Mouse (Mus musculus): ENCODE data around the gene Maats1. TPM values are rescaled to one million over a fixed set of nuclear protein-coding genes. Genes with fewer than 3 reads are reported as not detected.

Maats1 gene
- polyA plus RNA-seq, 1 experiment from 2014 or later, result not detected

GRCm38 (mm10) chr16:38383683-38384082 is 41.7 kb upstream of the Maats1 start:
- WGBS, result 81% methylated on average over 2 of the region's 2 CpGs
- no peak overlapping the region for H3K9ac ChIP-seq (ENCODE audit: low read length)
- no peak for ATAC-seq (ENCODE audit: insufficient number of reproducible peaks, insufficient read depth, low FRiP score, low read depth)
- peaks cover 6% of the 10 kb centered on the region for H3K36me3 ChIP-seq (ENCODE audit: control insufficient read depth, insufficient read depth, low read length)
- no peak overlapping the region for H3K4me3 ChIP-seq (ENCODE audit: control insufficient read depth in 1 of 2, insufficient read depth in 1 of 2, low read depth in 1 of 2, low read length in 2 of 2)
- no peaks in the 10 kb centered on the region for H3K27me3 ChIP-seq (ENCODE audit: control insufficient read depth, insufficient read depth, low read length)
- H3K27ac ChIP-seq (replicated peaks in 1 of 2; ENCODE audit: control insufficient read depth in 1 of 2, insufficient read depth in 1 of 2, low read depth in 2 of 2, low read length in 2 of 2), result no peak overlapping the region
- no peak overlapping the region for H3K4me2 ChIP-seq (ENCODE audit: low read length)
- H3K4me1 ChIP-seq (ENCODE audit: control insufficient read depth in 2 of 2, insufficient read depth in 2 of 2, low read length in 2 of 2), result 0 out of 4 replicates have a peak, but pooled peaks cover 0 to 4% of the 10 kb centered on the region in 2 experiments
- H3K9me3 ChIP-seq (ENCODE audit: control insufficient read depth, low read length), result no peaks in the 10 kb centered on the region

- Histone ChIP-seq H3K27me3 (ENCODE audit: control insufficient read depth, insufficient read depth, low read length) (no peaks in the 10 kb centered on the region), H3K9ac (ENCODE audit: low read length) (no peak overlapping the region), H3K4me1 (ENCODE audit: control insufficient read depth in 2 of 2, insufficient read depth in 2 of 2, low read length in 2 of 2) (peaks cover 12 to 26% of the 10 kb centered on the region in 2 experiments; a peak in 3 of 4 replicates), H3K4me3 (ENCODE audit: control insufficient read depth in 1 of 2, insufficient read depth in 1 of 2, low read depth in 1 of 2, low read length in 2 of 2) (no peak overlapping the region), H3K9me3 (ENCODE audit: control insufficient read depth, low read length) (no peaks in the 10 kb centered on the region), H3K27ac (replicated peaks in 1 of 2; ENCODE audit: control insufficient read depth in 1 of 2, insufficient read depth in 1 of 2, low read depth in 2 of 2, low read length in 2 of 2) (no peak overlapping the region), H3K4me2 (ENCODE audit: low read length) (no peak overlapping the region), H3K36me3 (ENCODE audit: control insufficient read depth, insufficient read depth, low read length) (peaks cover 41% of the 10 kb centered on the region)
- WGBS, result 89% methylated on average over 3 of the region's 3 CpGs
- no peak for ATAC-seq (ENCODE audit: insufficient number of reproducible peaks, insufficient read depth, low FRiP score, low read depth)
These were observed 38.0 kb upstream of the Maats1 start for GRCm38 (mm10) chr16:38379926-38380325.

- Histone ChIP-seq H3K4me3 (ENCODE audit: control insufficient read depth in 1 of 2, insufficient read depth in 1 of 2, low read depth in 1 of 2, low read length in 2 of 2) (no peak overlapping the region), H3K27ac (replicated peaks in 1 of 2; ENCODE audit: control insufficient read depth in 1 of 2, insufficient read depth in 1 of 2, low read depth in 2 of 2, low read length in 2 of 2) (no peak overlapping the region), H3K4me2 (ENCODE audit: low read length) (no peak overlapping the region), H3K27me3 (ENCODE audit: control insufficient read depth, insufficient read depth, low read length) (no peaks in the 10 kb centered on the region), H3K4me1 (ENCODE audit: control insufficient read depth in 2 of 2, insufficient read depth in 2 of 2, low read length in 2 of 2) (peaks cover 15 to 30% of the 10 kb centered on the region in 2 experiments; a peak in 3 of 4 replicates), H3K36me3 (ENCODE audit: control insufficient read depth, insufficient read depth, low read length) (peaks cover 45% of the 10 kb centered on the region), H3K9me3 (ENCODE audit: control insufficient read depth, low read length) (no peaks in the 10 kb centered on the region), H3K9ac (ENCODE audit: low read length) (no peak overlapping the region)
- no peak for ATAC-seq (ENCODE audit: insufficient number of reproducible peaks, insufficient read depth, low FRiP score, low read depth)
- 52% methylated on average over 3 of the region's 3 CpGs for WGBS
These were observed 37.5 kb upstream of the Maats1 start for GRCm38 (mm10) chr16:38379493-38379892.

GRCm38 (mm10) chr16:38379088-38379487 is 37.1 kb upstream of the Maats1 start:
- WGBS, result 40% methylated on average over 6 of the region's 6 CpGs
- Histone ChIP-seq H3K9me3 (ENCODE audit: control insufficient read depth, low read length) (no peaks in the 10 kb centered on the region), H3K4me3 (ENCODE audit: control insufficient read depth in 1 of 2, insufficient read depth in 1 of 2, low read depth in 1 of 2, low read length in 2 of 2) (no peak overlapping the region), H3K27ac (replicated peaks in 1 of 2; ENCODE audit: control insufficient read depth in 1 of 2, insufficient read depth in 1 of 2, low read depth in 2 of 2, low read length in 2 of 2) (no peak overlapping the region), H3K27me3 (ENCODE audit: control insufficient read depth, insufficient read depth, low read length) (no peaks in the 10 kb centered on the region), H3K9ac (ENCODE audit: low read length) (no peak overlapping the region), H3K4me1 (ENCODE audit: control insufficient read depth in 2 of 2, insufficient read depth in 2 of 2, low read length in 2 of 2) (peaks cover 17 to 34% of the 10 kb centered on the region in 2 experiments; a peak in 3 of 4 replicates), H3K4me2 (ENCODE audit: low read length) (no peak overlapping the region), H3K36me3 (ENCODE audit: control insufficient read depth, insufficient read depth, low read length) (peaks cover 49% of the 10 kb centered on the region)
- no peak for ATAC-seq (ENCODE audit: insufficient number of reproducible peaks, insufficient read depth, low FRiP score, low read depth)

- peaks cover 54% of the 10 kb centered on the region for H3K36me3 ChIP-seq (ENCODE audit: control insufficient read depth, insufficient read depth, low read length)
- H3K4me3 ChIP-seq (ENCODE audit: control insufficient read depth in 1 of 2, insufficient read depth in 1 of 2, low read depth in 1 of 2, low read length in 2 of 2), result no peak overlapping the region
- no peak overlapping the region for H3K27ac ChIP-seq (replicated peaks in 1 of 2; ENCODE audit: control insufficient read depth in 1 of 2, insufficient read depth in 1 of 2, low read depth in 2 of 2, low read length in 2 of 2)
- H3K4me2 ChIP-seq (ENCODE audit: low read length), result no peak overlapping the region
- peak; percentile 23; the same call in 1 of the 2 replicates for ATAC-seq (ENCODE audit: insufficient number of reproducible peaks, insufficient read depth, low FRiP score, low read depth)
- no peaks in the 10 kb centered on the region for H3K9me3 ChIP-seq (ENCODE audit: control insufficient read depth, low read length)
- H3K9ac ChIP-seq (ENCODE audit: low read length), result no peak overlapping the region
- H3K27me3 ChIP-seq (ENCODE audit: control insufficient read depth, insufficient read depth, low read length), result no peaks in the 10 kb centered on the region
- H3K4me1 ChIP-seq (ENCODE audit: control insufficient read depth in 2 of 2, insufficient read depth in 2 of 2, low read length in 2 of 2), result peaks cover 21 to 39% of the 10 kb centered on the region in 2 experiments; a peak in 3 of 4 replicates
- WGBS, result 74% methylated on average over 6 of the region's 6 CpGs
These were observed 36.6 kb upstream of the Maats1 start for GRCm38 (mm10) chr16:38378591-38378990.

GRCm38 (mm10) chr16:38377546-38377945 is 35.6 kb upstream of the Maats1 start:
- no peak for ATAC-seq (ENCODE audit: insufficient number of reproducible peaks, insufficient read depth, low FRiP score, low read depth)
- no peaks in the 10 kb centered on the region for H3K9me3 ChIP-seq (ENCODE audit: control insufficient read depth, low read length)
- no peak overlapping the region for H3K9ac ChIP-seq (ENCODE audit: low read length)
- no peak overlapping the region for H3K4me2 ChIP-seq (ENCODE audit: low read length)
- no peaks in the 10 kb centered on the region for H3K27me3 ChIP-seq (ENCODE audit: control insufficient read depth, insufficient read depth, low read length)
- WGBS, result 61% methylated on average over 6 of the region's 6 CpGs
- H3K4me1 ChIP-seq (ENCODE audit: control insufficient read depth in 2 of 2, insufficient read depth in 2 of 2, low read length in 2 of 2), result peaks cover 23 to 46% of the 10 kb centered on the region in 2 experiments; a peak in 3 of 4 replicates
- H3K4me3 ChIP-seq (ENCODE audit: control insufficient read depth in 1 of 2, insufficient read depth in 1 of 2, low read depth in 1 of 2, low read length in 2 of 2), result no peak overlapping the region
- H3K27ac ChIP-seq (replicated peaks in 1 of 2; ENCODE audit: control insufficient read depth in 1 of 2, insufficient read depth in 1 of 2, low read depth in 2 of 2, low read length in 2 of 2), result no peak overlapping the region
- H3K36me3 ChIP-seq (ENCODE audit: control insufficient read depth, insufficient read depth, low read length), result peaks cover 65% of the 10 kb centered on the region

GRCm38 (mm10) chr16:38376841-38377249 is 34.9 kb upstream of the Maats1 start:
- H3K27me3 ChIP-seq (ENCODE audit: control insufficient read depth, insufficient read depth, low read length), result no peaks in the 10 kb centered on the region
- WGBS, result 46% methylated on average over 8 of the region's 8 CpGs
- peak overlapping the region; percentile 8 to 47; a peak in 2 of 4 replicates for H3K27ac ChIP-seq (replicated peaks in 1 of 2; ENCODE audit: control insufficient read depth in 1 of 2, insufficient read depth in 1 of 2, low read depth in 2 of 2, low read length in 2 of 2)
- no peak for ATAC-seq (ENCODE audit: insufficient number of reproducible peaks, insufficient read depth, low FRiP score, low read depth)
- H3K36me3 ChIP-seq (ENCODE audit: control insufficient read depth, insufficient read depth, low read length), result peaks cover 72% of the 10 kb centered on the region
- H3K9me3 ChIP-seq (ENCODE audit: control insufficient read depth, low read length), result no peaks in the 10 kb centered on the region
- H3K4me1 ChIP-seq (ENCODE audit: control insufficient read depth in 2 of 2, insufficient read depth in 2 of 2, low read length in 2 of 2), result peaks cover 23 to 52% of the 10 kb centered on the region in 2 experiments; a peak in 3 of 4 replicates
- peak overlapping the region; percentile 14 to 26; a peak in 3 of 4 replicates for H3K4me3 ChIP-seq (ENCODE audit: control insufficient read depth in 1 of 2, insufficient read depth in 1 of 2, low read depth in 1 of 2, low read length in 2 of 2)
- H3K4me2 ChIP-seq (ENCODE audit: low read length), result peak overlapping the region; percentile 44
- H3K9ac ChIP-seq (ENCODE audit: low read length), result peak overlapping the region; percentile 42

All from heart, embryonic 14.5 days (tissue).